Mouse (Mus musculus) intestine, embryonic 15.5 days (tissue): ENCODE data around the gene Slit3. TPM values are rescaled to one million over a fixed set of nuclear protein-coding genes. Genes with fewer than 3 reads are reported as not detected.
A peak's percentile ranks its signal among the peaks of the same experiment; 100 is the strongest.

Experiments used
- ATAC-seq: fragments of 200-750 bp; cut with Nextera tagmentation; 2 replicates; pipeline ENCODE4 v1.8.0; 2017; ENCODE audit warnings: moderate TSS enrichment, moderate library complexity
- H3K27ac ChIP-seq: fragments of 300-500 bp; sonication (generic); 2 replicates; pipeline ENCODE4 v1.5.1; 2015; ENCODE audit warnings: mild to moderate bottlenecking, inconsistent platforms
- H3K27me3 ChIP-seq: fragments of 300-500 bp; sonication (generic); replicated peaks from 2 replicates; pipeline ENCODE4 v1.6.1; 2015; ENCODE audit warnings: inconsistent platforms
- H3K36me3 ChIP-seq: fragments of 300-500 bp; sonication (generic); 2 replicates; pipeline ENCODE4 v1.6.1; 2015; ENCODE audit warnings: inconsistent platforms
- H3K4me1 ChIP-seq: fragments of 300-500 bp; sonication (generic); replicated peaks from 2 replicates; pipeline ENCODE4 v1.6.1; 2015; ENCODE audit warnings: inconsistent platforms
- H3K4me2 ChIP-seq: fragments of 300-500 bp; sonication (generic); replicated peaks from 2 replicates; pipeline ENCODE4 v1.6.1; 2015; ENCODE audit warnings: mild to moderate bottlenecking, inconsistent platforms
- H3K4me3 ChIP-seq: fragments of 300-500 bp; sonication (generic); replicated peaks from 2 replicates; pipeline ENCODE4 v1.5.1; 2015; ENCODE audit warnings: inconsistent platforms
- H3K9ac ChIP-seq: fragments of 300-500 bp; sonication (generic); 2 replicates; pipeline ENCODE4 v1.6.1; 2015; ENCODE audit warnings: inconsistent platforms
- H3K9me3 ChIP-seq: fragments of 300-500 bp; sonication (generic); 2 replicates; pipeline ENCODE4 v1.6.1; 2016; ENCODE audit warnings: inconsistent platforms
- WGBS: fragments of 180-500 bp; shearing (Covaris S2); methylation state at CpG from one replicate; pipeline ENCODE4 v1.1.7; 2015; 5-methylcytosine and 5-hydroxymethylcytosine counted together
- polyA plus RNA-seq: library from polyadenylated mRNA; unstranded; fragments of >200 nt; fragmentation: Nextera tagmentation; extraction: Ambion mirVana; gene quantifications from 2 replicates; pipeline ENCODE4 v1.2.1, GENCODE M21; 2015

The Slit3 gene
- polyA plus RNA-seq, 1 experiment from 2014 or later = 15.9 TPM

- no peaks in the 10 kb centered on the region for H3K9me3 ChIP-seq
- no peak for ATAC-seq
- no peak overlapping the region for H3K4me2 ChIP-seq
- H3K36me3 ChIP-seq = 0 out of 2 replicates have a peak, but pooled peaks cover 2% of the 10 kb centered on the region
- no peak overlapping the region for H3K4me3 ChIP-seq
- H3K27me3 ChIP-seq = no peaks in the 10 kb centered on the region
- WGBS = 71% methylated on average over 8 of the region's 8 CpGs
- H3K4me1 ChIP-seq = no peaks in the 10 kb centered on the region
- no peak overlapping the region for H3K9ac ChIP-seq
- H3K27ac ChIP-seq = no peak overlapping the region
Observed at GRCm38 (mm10) chr11:35167176-35167575, 46.2 kb downstream of the Slit3 start.

GRCm38 (mm10) chr11:35171505-35171904, 50.5 kb downstream of the Slit3 start:
- no peak overlapping the region for H3K27ac ChIP-seq
- no peak for ATAC-seq
- H3K27me3 ChIP-seq = no peaks in the 10 kb centered on the region
- no peaks in the 10 kb centered on the region for H3K9me3 ChIP-seq
- no peak overlapping the region for H3K9ac ChIP-seq
- H3K4me1 ChIP-seq = no peaks in the 10 kb centered on the region
- WGBS = 86% methylated on average over 6 of the region's 6 CpGs
- 0 out of 2 replicates have a peak, but pooled peaks cover 2% of the 10 kb centered on the region for H3K36me3 ChIP-seq
- H3K4me2 ChIP-seq = no peak overlapping the region
- H3K4me3 ChIP-seq = no peak overlapping the region

GRCm38 (mm10) chr11:35177564-35177963, 56.5 kb downstream of the Slit3 start:
- Histone ChIP-seq H3K27ac (no peak overlapping the region), H3K4me2 (no peak overlapping the region), H3K4me3 (no peak overlapping the region), H3K9me3 (no peaks in the 10 kb centered on the region), H3K36me3 (no peaks in the 10 kb centered on the region), H3K27me3 (no peaks in the 10 kb centered on the region), H3K4me1 (0 out of 2 replicates have a peak, but pooled peaks cover 3% of the 10 kb centered on the region), H3K9ac (no peak overlapping the region)
- WGBS = 82% methylated on average over 7 of the region's 7 CpGs
- ATAC-seq = no peak

- Histone ChIP-seq H3K27ac (no peak overlapping the region), H3K4me3 (no peak overlapping the region), H3K27me3 (no peaks in the 10 kb centered on the region), H3K4me1 (0 out of 2 replicates have a peak, but pooled peaks cover 3% of the 10 kb centered on the region), H3K9me3 (no peaks in the 10 kb centered on the region), H3K36me3 (no peaks in the 10 kb centered on the region), H3K4me2 (peak overlapping the region; percentile 10; the same call in 1 of the 2 replicates), H3K9ac (no peak overlapping the region)
- no peak for ATAC-seq
- WGBS = 44% methylated on average over 24 of the region's 24 CpGs
Observed at GRCm38 (mm10) chr11:35178144-35178817, 57.3 kb downstream of the Slit3 start.

GRCm38 (mm10) chr11:35179305-35179704, 58.3 kb downstream of the Slit3 start:
- ATAC-seq = no peak
- no peaks in the 10 kb centered on the region for H3K9me3 ChIP-seq

GRCm38 (mm10) chr11:35182887-35183286, 61.9 kb downstream of the Slit3 start:
- Histone ChIP-seq H3K9me3 (no peaks in the 10 kb centered on the region), H3K4me2 (no peak overlapping the region), H3K4me3 (no peak overlapping the region), H3K27me3 (no peaks in the 10 kb centered on the region), H3K4me1 (0 out of 2 replicates have a peak, but pooled peaks cover 3% of the 10 kb centered on the region), H3K36me3 (no peaks in the 10 kb centered on the region), H3K9ac (no peak overlapping the region), H3K27ac (no peak overlapping the region)
- 63% methylated on average over 5 of the region's 5 CpGs for WGBS
- ATAC-seq = no peak

More at GRCm38 (mm10) chr11:35179305-35179704, 58.3 kb downstream of the Slit3 start:
- WGBS = 75% methylated on average over 8 of the region's 8 CpGs
- no peak overlapping the region for H3K4me2 ChIP-seq
- no peak overlapping the region for H3K27ac ChIP-seq
- H3K9ac ChIP-seq = no peak overlapping the region
- no peak overlapping the region for H3K4me3 ChIP-seq
- H3K36me3 ChIP-seq = no peaks in the 10 kb centered on the region
- H3K27me3 ChIP-seq = no peaks in the 10 kb centered on the region
- H3K4me1 ChIP-seq = 0 out of 2 replicates have a peak, but pooled peaks cover 3% of the 10 kb centered on the region

GRCm38 (mm10) chr11:35194826-35195225, 73.8 kb downstream of the Slit3 start:
- Histone ChIP-seq H3K9me3 (no peaks in the 10 kb centered on the region), H3K27ac (no peak overlapping the region), H3K4me1 (no peaks in the 10 kb centered on the region), H3K4me2 (no peak overlapping the region), H3K9ac (no peak overlapping the region), H3K36me3 (no peaks in the 10 kb centered on the region), H3K27me3 (no peaks in the 10 kb centered on the region), H3K4me3 (no peak overlapping the region)
- 84% methylated on average over 6 of the region's 6 CpGs for WGBS
- no peak for ATAC-seq

GRCm38 (mm10) chr11:35196777-35197176, 75.8 kb downstream of the Slit3 start:
- no peak for ATAC-seq

GRCm38 (mm10) chr11:35198537-35199088, 77.6 kb downstream of the Slit3 start:
- H3K27me3 ChIP-seq = no peaks in the 10 kb centered on the region
- 78% methylated on average over 6 of the region's 6 CpGs for WGBS
- no peak for ATAC-seq
- no peaks in the 10 kb centered on the region for H3K4me1 ChIP-seq
- H3K4me3 ChIP-seq = no peak overlapping the region
- no peak overlapping the region for H3K4me2 ChIP-seq
- no peaks in the 10 kb centered on the region for H3K36me3 ChIP-seq
- H3K27ac ChIP-seq = no peak overlapping the region
- no peak overlapping the region for H3K9ac ChIP-seq
- no peaks in the 10 kb centered on the region for H3K9me3 ChIP-seq

More at GRCm38 (mm10) chr11:35196777-35197176, 75.8 kb downstream of the Slit3 start:
- H3K4me3 ChIP-seq = no peak overlapping the region
- no peaks in the 10 kb centered on the region for H3K9me3 ChIP-seq
- H3K4me2 ChIP-seq = no peak overlapping the region
- no peak overlapping the region for H3K27ac ChIP-seq
- no peak overlapping the region for H3K9ac ChIP-seq
- no peaks in the 10 kb centered on the region for H3K4me1 ChIP-seq
- H3K36me3 ChIP-seq = no peaks in the 10 kb centered on the region
- H3K27me3 ChIP-seq = no peaks in the 10 kb centered on the region
- 86% methylated on average over 7 of the region's 7 CpGs for WGBS

- no peak for ATAC-seq
- 76% methylated on average over 5 of the region's 5 CpGs for WGBS
- H3K27ac ChIP-seq = no peak overlapping the region
- no peaks in the 10 kb centered on the region for H3K9me3 ChIP-seq
- H3K9ac ChIP-seq = no peak overlapping the region
- no peak overlapping the region for H3K4me3 ChIP-seq
- no peaks in the 10 kb centered on the region for H3K36me3 ChIP-seq
- peaks cover 4% of the 10 kb centered on the region; the same call in 1 of the 2 replicates for H3K4me1 ChIP-seq
- no peaks in the 10 kb centered on the region for H3K27me3 ChIP-seq
- no peak overlapping the region for H3K4me2 ChIP-seq
Observed at GRCm38 (mm10) chr11:35202332-35202731, 81.3 kb downstream of the Slit3 start.

- H3K4me1 ChIP-seq = peaks cover 4% of the 10 kb centered on the region; the same call in 1 of the 2 replicates
- WGBS = 48% methylated on average over 10 of the region's 10 CpGs
- H3K9ac ChIP-seq = no peak overlapping the region
- H3K36me3 ChIP-seq = no peaks in the 10 kb centered on the region
- H3K4me2 ChIP-seq = no peak overlapping the region
- no peak overlapping the region for H3K27ac ChIP-seq
- H3K9me3 ChIP-seq = no peaks in the 10 kb centered on the region
- H3K27me3 ChIP-seq = no peaks in the 10 kb centered on the region
- H3K4me3 ChIP-seq = no peak overlapping the region
- ATAC-seq = no peak
Observed at GRCm38 (mm10) chr11:35203673-35204072, 82.6 kb downstream of the Slit3 start.

- H3K27ac ChIP-seq = no peak overlapping the region
- H3K9ac ChIP-seq = no peak overlapping the region
- 24% methylated on average over 9 of the region's 9 CpGs for WGBS
- H3K27me3 ChIP-seq = no peaks in the 10 kb centered on the region
- H3K9me3 ChIP-seq = no peaks in the 10 kb centered on the region
- H3K36me3 ChIP-seq = no peaks in the 10 kb centered on the region
- no peak overlapping the region for H3K4me3 ChIP-seq
- peak; percentile 23; the same call in 1 of the 2 replicates for ATAC-seq
- H3K4me1 ChIP-seq = peaks cover 4% of the 10 kb centered on the region; the same call in 1 of the 2 replicates
- no peak overlapping the region for H3K4me2 ChIP-seq
Observed at GRCm38 (mm10) chr11:35204084-35204483, 83.1 kb downstream of the Slit3 start.
